Mouse (Mus musculus) MEL-GATA-1-ER (cell line): ENCODE measurements around the gene Mucl2.
"Not testable (repeated sequence)": the region's sequence is repeated elsewhere in the genome, so short reads cannot be mapped to it uniquely, and the experiment has no call there.

Experiments
- DNase-seq: peaks from one replicate; pipeline ENCODE4 v3.0.0-alpha.2; 2012; ENCODE audit warnings: low read depth; ENCODE audit errors: extremely low read depth

Mucl2 gene

GRCm38 (mm10) chr15:103899212-103899611 is at the start of gene Mucl2:
Gene Mucl2 (minus strand): TSS chr15:103899312.
- no peak for DNase-seq

GRCm38 (mm10) chr15:103913061-103913460 is 13.9 kb upstream of the Mucl2 start:
- not testable (repeated sequence) for DNase-seq
